Mouse (Mus musculus) G1E-ER4 (cell line): ENCODE data around the gene Lrrk1. TPM values are rescaled to one million over a fixed set of nuclear protein-coding genes. Genes with fewer than 3 reads are reported as not detected.

Experiments used
- GATA1 ChIP-seq: IDR thresholded peaks from one replicate; pipeline ENCODE4 v1.8.0; 2012; ENCODE audit warnings: low read length, inconsistent platforms
- polyA plus RNA-seq: library from polyadenylated mRNA; stranded (reverse); fragments of >175 nt; gene quantifications from 2 replicates; pipeline ENCODE4 v1.2.3, GENCODE M21; 2012

Gene Lrrk1
- polyA plus RNA-seq, 1 experiment, result not detected

DNA sequence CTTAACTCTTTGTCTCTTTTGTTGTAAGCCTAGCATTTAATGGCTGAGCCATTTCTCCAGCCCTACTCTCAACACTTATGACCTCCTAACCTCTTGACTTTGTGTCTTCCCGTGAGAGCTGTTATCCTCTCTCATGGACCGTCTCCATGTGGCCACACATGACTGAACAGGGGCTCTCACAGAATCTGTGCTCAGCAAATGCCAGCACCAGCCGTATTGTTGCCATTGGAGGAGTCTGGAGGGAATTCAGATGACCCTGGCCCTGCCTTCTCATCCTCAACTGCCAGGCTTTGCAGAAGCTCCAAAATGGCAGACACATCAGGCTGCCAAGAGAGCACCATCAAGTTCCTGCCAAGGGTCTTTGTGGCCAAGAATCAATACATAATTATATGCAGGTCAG lies 9.1 kb upstream of the Lrrk1 start:
- TF ChIP-seq GATA1, result no peak

DNA sequence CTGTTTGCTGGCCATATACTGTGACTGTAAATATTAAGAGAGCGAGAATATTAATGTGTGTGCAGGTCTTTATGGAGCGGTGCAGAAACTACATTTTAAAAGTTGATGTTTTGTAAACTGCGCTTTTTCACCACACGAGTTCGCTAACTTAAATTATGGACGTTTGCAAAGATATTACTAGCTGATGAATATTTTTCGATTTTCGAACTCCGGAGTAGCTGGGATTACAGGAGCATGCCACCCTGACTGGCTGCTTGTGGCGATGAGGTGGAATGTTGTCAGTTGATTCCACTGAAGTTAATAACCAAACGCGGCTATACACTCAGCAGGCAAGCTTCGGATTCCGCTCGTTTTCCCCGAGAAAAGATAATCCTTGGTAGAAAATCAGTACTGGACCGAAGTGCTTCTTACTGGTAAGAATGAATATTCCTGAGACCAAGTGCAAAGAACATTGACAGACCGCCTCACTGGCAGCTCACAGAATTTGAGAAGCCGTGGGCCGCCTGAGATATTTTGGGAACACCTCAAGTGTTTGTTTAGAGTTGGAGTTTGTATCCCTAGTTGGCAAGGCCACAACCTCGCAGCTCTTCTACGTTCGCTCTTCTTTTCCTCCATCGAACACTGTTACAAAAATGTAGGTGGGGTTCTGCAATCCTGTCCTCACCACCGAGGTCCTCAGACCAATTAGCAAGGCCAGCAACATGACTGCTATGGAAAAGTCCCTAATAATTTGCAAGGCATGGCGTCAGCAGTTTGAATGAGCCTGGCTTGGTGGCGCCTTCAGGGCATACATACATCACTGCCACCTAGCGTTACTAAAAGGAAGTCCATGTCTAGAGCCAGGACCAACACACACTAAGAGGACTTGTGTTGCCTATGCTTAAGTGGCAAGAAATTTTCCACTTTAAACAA lies 727 bp upstream of the Lrrk1 start:
- no peak for TF ChIP-seq GATA1

DNA sequence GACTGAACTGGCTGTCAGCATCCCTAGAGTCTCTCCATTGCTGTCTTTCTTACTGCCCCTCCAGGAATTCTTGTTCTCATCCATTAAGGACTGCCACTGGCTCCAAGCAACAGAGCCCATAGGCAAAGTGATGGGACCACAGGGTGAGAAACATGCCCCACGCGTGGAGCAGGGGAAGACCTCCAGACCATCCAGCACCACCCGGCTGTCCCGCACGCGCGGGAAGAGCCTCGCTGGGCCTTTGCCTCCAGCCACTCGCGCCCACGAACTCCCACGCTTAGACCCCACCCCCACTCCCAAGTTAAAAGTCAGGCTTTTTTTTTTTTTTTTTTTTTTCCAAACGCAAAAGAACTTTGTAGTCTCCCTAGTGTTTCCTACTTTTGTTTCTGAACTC lies 734 bp downstream of the Lrrk1 start:
- no peak for TF ChIP-seq GATA1

DNA sequence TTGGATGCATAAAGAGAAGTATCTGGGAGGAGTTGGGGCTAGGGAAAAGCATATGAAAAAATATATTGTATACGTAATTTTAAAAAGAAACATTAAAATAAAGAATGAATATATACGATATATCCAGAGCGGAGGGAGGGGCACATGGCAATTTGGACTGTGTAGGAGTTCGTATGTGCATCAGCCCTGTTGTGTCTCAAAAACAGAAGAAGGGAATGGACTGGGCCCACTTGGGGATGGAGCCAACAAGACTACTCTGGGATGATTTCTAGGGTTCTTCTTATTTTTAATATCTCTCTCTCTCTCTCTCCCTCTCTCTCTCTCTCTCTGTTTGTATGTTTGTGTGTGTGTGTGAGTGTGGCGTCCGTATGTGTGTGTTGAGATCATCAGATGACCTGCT lies 1.7 kb downstream of the Lrrk1 start:
- no peak for TF ChIP-seq GATA1

DNA sequence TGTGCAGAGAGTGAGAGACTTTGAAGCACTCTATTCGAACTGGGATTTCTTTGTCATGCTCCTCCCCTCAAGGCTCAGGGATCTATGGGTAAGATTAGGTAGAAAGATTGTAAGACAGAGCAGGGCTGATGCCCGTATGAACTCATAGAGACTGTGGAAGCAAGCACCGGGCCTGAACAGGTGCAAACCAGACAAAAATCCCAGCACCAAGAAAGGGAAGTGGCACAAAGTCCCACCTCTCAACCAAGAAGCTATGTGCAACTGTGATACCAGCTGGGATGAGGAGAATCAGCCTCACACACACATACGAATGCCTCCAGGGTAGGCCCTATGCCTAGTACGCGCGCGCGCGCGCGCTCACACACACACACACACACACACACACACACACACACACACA lies 2.3 kb downstream of the Lrrk1 start:
- no peak for TF ChIP-seq GATA1

DNA sequence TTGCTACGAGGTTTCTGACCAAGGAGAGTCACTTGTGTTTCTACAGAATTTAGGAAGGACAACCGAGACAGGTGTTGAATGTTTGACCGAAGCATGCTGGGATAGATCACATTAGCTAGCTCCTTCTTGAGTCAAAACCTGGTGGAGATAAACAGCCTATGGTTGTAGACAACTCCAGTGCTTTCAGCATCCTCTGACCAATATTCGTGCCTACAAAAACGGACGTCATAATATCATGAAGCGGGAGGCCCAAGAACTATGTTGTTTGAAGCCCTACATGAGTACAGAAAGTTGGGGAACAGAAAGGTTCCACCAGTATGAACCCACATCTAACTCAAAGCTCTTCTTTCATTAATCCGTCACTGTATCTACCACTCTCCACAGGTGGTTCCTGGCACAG lies 3.3 kb downstream of the Lrrk1 start:
- no peak for TF ChIP-seq GATA1

DNA sequence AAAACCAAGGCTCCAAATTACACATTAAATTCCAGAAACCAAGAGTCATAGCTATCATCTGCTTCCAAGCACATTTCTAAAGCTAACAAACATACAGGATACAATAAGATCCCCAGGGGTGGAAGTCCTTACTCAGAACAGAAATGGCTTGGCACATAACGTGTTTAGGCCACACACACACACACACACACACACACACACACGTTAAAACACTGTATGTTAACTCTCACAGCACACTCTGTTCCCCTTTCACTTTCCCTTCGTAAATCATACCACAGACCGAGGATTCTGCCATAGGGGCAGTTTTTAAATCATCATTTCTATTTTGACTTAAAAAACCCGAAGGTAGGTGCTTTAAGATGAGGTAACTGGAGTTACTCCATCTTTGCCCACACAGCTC lies 3.9 kb downstream of the Lrrk1 start:
- TF ChIP-seq GATA1, result no peak

DNA sequence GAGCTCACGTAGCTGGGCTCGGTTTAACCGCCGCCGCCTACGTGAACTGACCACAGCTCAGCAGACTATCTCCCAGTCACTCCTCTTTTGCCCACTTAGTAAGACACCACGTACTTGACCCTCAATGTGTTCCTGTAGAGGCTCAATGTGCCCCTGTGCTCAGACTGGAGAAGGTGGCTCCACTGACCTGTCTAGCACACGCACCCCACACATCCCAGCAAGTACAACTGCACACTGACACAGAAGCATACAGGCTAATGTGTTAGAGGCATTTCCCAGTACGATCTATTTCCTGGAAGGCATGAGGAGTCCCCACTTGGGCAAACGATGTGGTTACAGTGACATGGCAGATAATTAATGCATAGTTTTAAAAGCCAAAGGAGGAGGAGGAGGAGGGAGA lies 11.6 kb downstream of the Lrrk1 start:
- TF ChIP-seq GATA1, result no peak

DNA sequence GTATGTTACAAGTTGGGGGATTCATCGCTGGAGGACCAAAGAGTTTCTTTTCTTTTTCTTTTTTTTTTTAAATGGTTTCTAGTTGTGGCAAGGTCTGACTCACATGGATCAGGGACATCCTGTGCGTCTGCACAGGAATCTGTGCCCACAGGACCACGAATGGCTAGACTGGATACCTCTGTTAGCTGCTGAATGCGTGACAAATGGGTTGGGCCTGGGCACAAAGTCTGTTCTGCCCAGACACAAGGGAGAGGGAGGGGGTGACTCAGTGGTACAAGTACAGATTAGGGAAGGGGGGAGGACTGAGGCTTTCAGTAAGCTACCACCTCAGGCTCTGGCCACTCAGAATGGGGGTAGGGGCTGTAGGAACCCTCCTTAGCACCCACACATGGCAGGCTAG lies 12.4 kb downstream of the Lrrk1 start:
- no peak for TF ChIP-seq GATA1

DNA sequence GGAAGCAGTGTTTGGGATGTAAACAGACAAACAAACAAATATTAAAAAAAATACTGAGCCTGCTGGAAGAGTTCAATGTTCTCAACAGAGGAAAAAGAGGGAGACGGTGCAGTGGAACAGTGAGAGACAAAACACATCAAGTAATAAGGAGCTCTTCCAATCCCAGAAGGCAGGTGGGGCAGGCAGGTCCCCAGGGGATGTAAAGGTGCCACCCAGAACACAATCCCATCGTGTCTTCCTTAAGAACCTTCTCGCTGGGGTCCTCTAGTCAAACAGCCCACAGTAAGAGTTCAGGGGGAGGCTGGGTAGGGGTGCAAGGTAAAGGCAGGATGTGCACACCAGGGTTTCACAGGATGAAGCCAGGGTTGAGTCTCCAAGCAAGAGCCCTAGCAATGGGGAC lies 14.8 kb downstream of the Lrrk1 start:
- no peak for TF ChIP-seq GATA1

DNA sequence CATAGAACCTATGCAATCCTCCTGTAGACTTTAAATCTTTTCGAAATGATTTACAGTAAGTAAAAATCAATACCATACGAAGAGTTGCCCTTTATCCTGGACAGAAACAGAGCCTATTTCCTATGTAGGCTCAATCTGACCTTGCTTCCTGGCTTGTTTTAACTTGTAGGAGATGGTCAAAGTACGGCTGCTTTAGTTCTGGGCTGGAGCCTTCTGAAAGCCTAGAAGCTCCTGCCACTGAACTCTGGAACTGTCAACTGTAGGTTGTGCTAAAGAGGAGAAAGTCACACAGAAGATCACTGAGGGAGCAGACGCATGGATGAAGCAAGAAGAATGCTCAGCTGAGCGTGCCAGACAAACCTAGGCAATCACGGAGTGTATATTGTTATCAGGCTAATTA lies 17.2 kb downstream of the Lrrk1 start:
- TF ChIP-seq GATA1, result no peak

DNA sequence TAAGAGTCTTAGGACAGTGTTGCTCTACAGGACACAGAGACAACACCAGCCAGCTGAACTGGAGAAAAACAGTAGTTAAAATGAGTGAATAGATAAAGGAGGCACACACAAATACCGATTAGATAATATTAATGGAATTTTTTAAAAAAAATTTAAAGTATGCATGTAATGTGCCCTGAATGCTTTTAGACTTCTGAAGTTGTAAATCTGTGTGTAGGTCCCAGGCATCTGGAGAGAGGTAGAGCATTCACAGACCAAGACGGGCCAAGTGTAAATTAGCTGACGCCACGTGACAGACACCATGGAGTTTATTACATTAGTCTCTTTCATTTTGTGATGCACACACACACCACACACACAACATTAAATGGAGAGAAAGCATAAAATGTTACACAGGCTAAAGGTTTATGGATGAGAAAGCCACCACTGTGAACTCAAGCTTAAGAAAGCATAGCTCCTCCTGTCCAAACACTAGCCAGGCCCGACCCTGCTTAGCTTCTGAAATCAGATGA lies 18.2 kb downstream of the Lrrk1 start:
- no peak for TF ChIP-seq GATA1

DNA sequence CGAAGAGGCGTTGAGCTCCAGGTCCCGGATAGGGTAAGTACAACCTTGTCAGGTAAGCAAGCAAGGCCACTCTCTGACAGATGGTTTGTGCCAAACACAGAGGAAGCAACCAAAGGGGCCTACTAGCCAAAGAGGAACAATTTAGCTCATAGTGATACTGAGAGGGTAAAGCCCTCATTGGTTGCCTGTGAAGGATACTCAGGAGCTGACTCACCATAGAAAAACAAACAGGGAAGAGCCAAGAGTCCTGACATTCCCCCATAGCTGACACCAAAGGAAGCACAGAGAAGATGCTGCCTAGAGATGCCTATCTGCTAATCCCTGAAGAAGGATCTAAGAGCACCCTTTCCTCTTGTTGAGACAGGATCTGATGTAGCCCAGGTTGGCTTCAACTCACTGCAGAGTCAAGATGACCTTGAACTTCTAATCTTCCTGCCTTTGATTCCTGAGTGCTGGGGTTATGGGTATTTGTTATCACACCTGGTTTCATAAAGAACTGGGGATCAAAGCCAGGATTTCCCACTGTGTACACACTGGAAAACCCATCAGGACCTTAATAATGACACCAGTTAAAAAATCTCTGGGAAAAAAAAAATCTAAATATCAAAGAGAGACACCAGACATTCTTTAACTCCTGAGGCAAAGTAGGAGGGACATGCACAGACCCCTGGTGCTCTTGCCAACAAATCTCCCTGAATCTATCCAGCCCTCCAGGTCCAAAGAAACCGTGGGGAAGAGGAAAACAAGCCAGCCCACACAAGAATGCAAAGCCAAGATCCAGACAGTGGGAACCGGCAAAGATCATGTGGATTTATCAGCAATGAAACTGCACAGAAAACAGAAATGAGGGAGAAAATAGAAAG lies 18.8 kb downstream of the Lrrk1 start:
- no peak for TF ChIP-seq GATA1

DNA sequence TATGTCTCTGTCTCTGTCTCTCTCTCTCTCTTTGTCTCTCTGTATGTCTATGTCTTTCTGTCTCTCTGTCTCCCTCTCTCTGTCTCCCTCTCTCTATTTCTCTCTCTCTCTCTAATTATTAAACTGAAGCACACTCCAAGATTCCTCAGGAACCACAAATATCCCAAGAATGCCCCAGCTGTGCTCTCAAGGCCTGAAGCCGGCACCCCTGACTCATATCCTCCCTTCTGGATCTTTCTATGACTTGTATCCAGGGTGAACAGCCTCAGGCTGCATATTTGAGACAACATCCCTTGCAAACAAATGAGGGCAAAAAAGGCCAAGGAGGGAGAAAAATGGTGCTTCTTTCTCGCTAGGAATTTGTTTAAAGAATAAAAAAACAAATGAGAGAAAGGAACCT lies 22.2 kb downstream of the Lrrk1 start, which contains the start of gene Gm10974:
Gene Gm10974, plus strand, starts transcription at position 2 of the 400 bp plus-strand sequence.
- no peak for TF ChIP-seq GATA1

DNA sequence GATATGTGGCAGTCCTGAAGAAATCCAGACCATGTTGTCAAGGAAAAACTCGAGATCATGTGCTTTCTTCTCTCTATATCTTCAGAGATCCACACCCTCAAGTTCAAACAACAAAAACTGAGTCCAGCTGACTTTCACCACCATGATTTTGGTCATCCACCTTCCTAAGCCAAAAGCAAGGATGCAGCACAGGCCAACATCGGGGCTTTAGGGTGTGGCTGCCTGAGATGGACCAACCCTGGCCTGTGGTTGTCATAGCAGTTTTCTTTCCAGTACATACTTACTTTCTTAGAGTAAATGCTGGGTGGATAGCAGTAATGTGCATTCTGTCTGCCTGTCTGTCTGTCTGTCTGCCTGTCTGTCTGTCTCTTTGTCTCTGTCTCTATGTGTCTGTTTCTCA lies 22.7 kb downstream of the Lrrk1 start:
- no peak for TF ChIP-seq GATA1

DNA sequence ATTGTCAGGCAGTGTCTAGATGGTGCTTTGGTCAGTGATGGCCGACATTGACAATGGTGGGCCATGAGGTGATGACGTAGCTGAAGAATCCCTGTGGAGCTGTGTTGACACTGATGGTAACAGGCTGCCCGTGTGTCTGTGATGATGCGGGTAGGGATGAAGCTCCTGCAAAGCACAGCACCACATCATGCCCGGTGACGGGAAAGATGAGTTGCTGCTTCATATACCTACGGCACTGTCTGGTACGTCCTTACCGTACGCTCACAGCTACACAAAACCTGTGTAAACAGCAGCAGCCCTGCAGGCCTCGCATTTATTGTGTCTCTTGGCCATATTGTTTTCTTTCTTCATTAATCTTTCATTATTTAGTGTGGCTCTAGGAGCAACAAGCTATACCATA lies 23.7 kb downstream of the Lrrk1 start:
- no peak for TF ChIP-seq GATA1
